In genomic region chr3:154663545-154663944, GRCm38 (mm10) we compare ENCODE assay signal across 9 mouse cellular contexts. TPM values are rescaled to one million over a fixed set of nuclear protein-coding genes. Genes with fewer than 3 reads are reported as not detected.
DNase-seq lines count a peak whose midpoint lies in the region; ATAC-seq and TF ChIP-seq lines count a peak whose summit lies in the region.
"Had no signal": no experiment of that assay in that cellular context is flagged by ENCODE, and none has a peak within 500 bp of the region (broad histone marks: within the 10 kb centered on the region; RNA-seq: fewer than 3 reads in every experiment).

Gene Erich3 (plus strand): TSS chr3:154663859.

- no peak for DNase-seq in kidney, postnatal 10 days
- DNase-seq in hindbrain, embryonic 10.5 days (ENCODE audit: low spot score): no peak
- DNase-seq in midbrain, embryonic 14.5 days: no peak
- no peak for DNase-seq in adrenal gland, adult 18-20 months (ENCODE audit: low spot score in 2 of 2)
- no peak for DNase-seq in frontal cortex, postnatal 36 days (ENCODE audit: low spot score in 2 of 2)
- no peak for DNase-seq in kidney, adult 8-10 months

- H3K4me3 ChIP-seq in kidney, embryonic 16.5 days (ENCODE audit: low read length): peak within 1 kb of the TSS; percentile 36
- peak within 1 kb of the TSS; percentile 47 for H3K4me3 ChIP-seq in cortical plate, adult 2 months (ENCODE audit: insufficient read depth, low read length)
- peak within 1 kb of the TSS; percentile 60 for H3K4me3 ChIP-seq in hindbrain, embryonic 10.5 days
- peak within 1 kb of the TSS; percentile 42 for H3K4me3 ChIP-seq in midbrain, embryonic 14.5 days (replicated peaks; ENCODE audit: low read depth, low read length)

- no peaks in the 10 kb centered on the region for H3K36me3 ChIP-seq in kidney, embryonic 16.5 days (ENCODE audit: insufficient read depth, low read length)
- no peaks in the 10 kb centered on the region for H3K36me3 ChIP-seq in hindbrain, embryonic 10.5 days
- no peaks in the 10 kb centered on the region for H3K36me3 ChIP-seq in midbrain, embryonic 14.5 days (ENCODE audit: control insufficient read depth, insufficient read depth, low read length)

- no peak within 1 kb of the TSS for H3K27ac ChIP-seq in kidney, embryonic 16.5 days (ENCODE audit: low read length)
- peak within 1 kb of the TSS; percentile 77 for H3K27ac ChIP-seq in cortical plate, adult 2 months (ENCODE audit: insufficient read depth, low read length)
- peak within 1 kb of the TSS; percentile 76 for H3K27ac ChIP-seq in hindbrain, embryonic 10.5 days
- peak within 1 kb of the TSS; percentile 88 for H3K27ac ChIP-seq in midbrain, embryonic 14.5 days (replicated peaks; ENCODE audit: low read depth, low read length)

- peak within 1 kb of the TSS; percentile 5; the same call in 1 of the 2 replicates for H3K9ac ChIP-seq in kidney, embryonic 16.5 days (replicated peaks; ENCODE audit: low read length)
- H3K9ac ChIP-seq in midbrain, embryonic 14.5 days (replicated peaks; ENCODE audit: low read length): peak within 1 kb of the TSS; percentile 70

- 0 out of 2 replicates have a peak, but pooled peaks have one; percentile 21 for ATAC-seq in kidney, embryonic 16.5 days (ENCODE audit: low FRiP score, low TSS enrichment)
- ATAC-seq in midbrain, embryonic 14.5 days (ENCODE audit: low FRiP score, low TSS enrichment): no peak

- H3K9me3 ChIP-seq in kidney, embryonic 16.5 days (ENCODE audit: low read length): no peaks in the 10 kb centered on the region
- no peaks in the 10 kb centered on the region for H3K9me3 ChIP-seq in hindbrain, embryonic 10.5 days
- no peaks in the 10 kb centered on the region for H3K9me3 ChIP-seq in midbrain, embryonic 14.5 days (ENCODE audit: control insufficient read depth, low read length)

- TF ChIP-seq POLR2A in cortical plate, adult 2 months (IDR thresholded peaks at IDR 0.05; ENCODE audit: extremely low read depth, insufficient read depth, low read length): no peak

- peaks cover 5% of the 10 kb centered on the region for H3K4me1 ChIP-seq in kidney, embryonic 16.5 days (ENCODE audit: insufficient read depth, low read length)
- peaks cover 4% of the 10 kb centered on the region; the same call in 1 of the 2 replicates for H3K4me1 ChIP-seq in cortical plate, adult 2 months (ENCODE audit: control insufficient read depth, insufficient read depth, low read length)
- H3K4me1 ChIP-seq in hindbrain, embryonic 10.5 days (replicated peaks): peaks cover 18% of the 10 kb centered on the region
- peaks cover 14% of the 10 kb centered on the region; the same call in 1 of the 2 replicates for H3K4me1 ChIP-seq in midbrain, embryonic 14.5 days (ENCODE audit: control insufficient read depth, insufficient read depth, low read length)

- TF ChIP-seq CTCF in cortical plate, adult 2 months (IDR thresholded peaks at IDR 0.05; ENCODE audit: extremely low read depth, insufficient read depth, low read length): no peak

- peaks cover 38% of the 10 kb centered on the region for H3K27me3 ChIP-seq in kidney, embryonic 16.5 days (ENCODE audit: insufficient read depth, low read length)
- peaks cover 33% of the 10 kb centered on the region for H3K27me3 ChIP-seq in hindbrain, embryonic 10.5 days (ENCODE audit: insufficient read depth, poor library complexity, severe bottlenecking)
- H3K27me3 ChIP-seq in midbrain, embryonic 14.5 days (ENCODE audit: control insufficient read depth, insufficient read depth, low read length): no peaks in the 10 kb centered on the region
- H3K27me3 ChIP-seq: Patski had no signal

- WGBS in kidney, embryonic 16.5 days: 29% methylated on average over 6 of the region's 7 CpGs
- WGBS in hindbrain, embryonic 10.5 days: 23% methylated on average over 7 of the region's 7 CpGs
- 17% methylated on average over 7 of the region's 7 CpGs for WGBS in midbrain, embryonic 14.5 days

- peak within 1 kb of the TSS; percentile 65 for H3K4me2 ChIP-seq in kidney, embryonic 16.5 days (replicated peaks; ENCODE audit: low read depth, low read length)
- H3K4me2 ChIP-seq in midbrain, embryonic 14.5 days (ENCODE audit: low read length): peak within 1 kb of the TSS; percentile 82

RNA-seq across cellular contexts. Expression of gene Erich3, which starts in this region (rescaled TPM):
- polyA plus RNA-seq in kidney, embryonic 16.5 days (2015; fragmentation: Nextera tagmentation; extraction: Ambion mirVana): 0.04 and 0.18 TPM in 2 replicates
- 7.3 and 9.2 TPM in 2 replicates for polyA plus RNA-seq in cortical plate, adult 2 months (2012; rRNA removed)
- 0.27 and 0.69 TPM in 2 replicates for polyA plus RNA-seq in hindbrain, embryonic 10.5 days (2016; fragmentation: Nextera tagmentation; extraction: Ambion mirVana)
- polyA plus RNA-seq in midbrain, embryonic 14.5 days (2014; fragmentation: Nextera tagmentation; extraction: Ambion mirVana): 1.0 and 2.7 TPM in 2 replicates
- total RNA-seq in adrenal gland, adult 18-20 months (2021): under 1 TPM; 0.63 to 0.70 TPM

Comparison
In these comparisons a context has a peak if more than half of its experiments do, and no peak if none do; other contexts are left out.
1. Peak in ATAC-seq, H3K4me3 ChIP-seq, H3K9ac ChIP-seq and H3K4me2 ChIP-seq in kidney, embryonic 16.5 days; RNA of the gene not detected or under 1 TPM.